Comparison of ENCODE assay signal across 15 mouse cellular contexts in the genomic region with DNA sequence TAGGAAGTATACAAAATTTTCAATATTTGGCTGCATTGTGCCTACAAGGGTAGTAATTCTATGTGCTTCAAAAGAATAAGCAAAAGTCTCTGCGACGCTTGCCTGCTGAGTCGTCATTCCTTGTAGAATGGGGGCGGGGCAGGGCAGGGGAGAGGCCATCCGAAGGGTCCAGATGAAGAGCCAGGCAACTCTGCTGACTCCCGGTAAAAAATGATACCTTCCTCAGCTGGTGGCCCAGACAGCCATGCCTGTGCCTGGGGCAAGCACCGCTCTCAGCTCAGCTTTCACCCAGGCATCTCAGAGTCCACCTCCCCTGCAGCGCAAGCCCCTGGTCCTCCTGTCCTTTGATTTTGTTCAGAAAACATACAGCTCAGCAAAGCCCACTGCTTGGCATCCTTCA.
DNase-seq lines count a peak whose midpoint lies in the region; ATAC-seq and TF ChIP-seq lines count a peak whose summit lies in the region.
"Had no signal": no experiment of that assay in that cellular context is flagged by ENCODE, and none has a peak within 500 bp of the region (broad histone marks: within the 10 kb centered on the region; RNA-seq: fewer than 3 reads in every experiment).

No protein-coding gene starts in this region.

- no peaks in the 10 kb centered on the region for H3K36me3 ChIP-seq in midbrain, postnatal 0 days (ENCODE audit: insufficient read depth, low read length)
- no peaks in the 10 kb centered on the region for H3K36me3 ChIP-seq in midbrain, embryonic 10.5 days
- H3K36me3 ChIP-seq in hindbrain, postnatal 0 days (ENCODE audit: insufficient read depth, low read length): no peaks in the 10 kb centered on the region
- H3K36me3 ChIP-seq: heart, embryonic 13.5 days; intestine, embryonic 15.5 days; limb, embryonic 15.5 days had no signal

- TF ChIP-seq CTCF in midbrain, postnatal 0 days (IDR thresholded peaks at IDR 0.05): no peak
- TF ChIP-seq CTCF in hindbrain, postnatal 0 days (IDR thresholded peaks at IDR 0.05; ENCODE audit: low read depth): no peak

- H3K27ac ChIP-seq in midbrain, postnatal 0 days (ENCODE audit: low read depth, low read length): no peak overlapping the region
- no peak overlapping the region for H3K27ac ChIP-seq in midbrain, embryonic 10.5 days (replicated peaks)
- no peak overlapping the region for H3K27ac ChIP-seq in hindbrain, postnatal 0 days
- H3K27ac ChIP-seq: heart, embryonic 13.5 days; intestine, embryonic 15.5 days; limb, embryonic 15.5 days; stomach, postnatal 0 days had no signal

- no peaks in the 10 kb centered on the region for H3K9me3 ChIP-seq in midbrain, postnatal 0 days (ENCODE audit: low read length)
- H3K9me3 ChIP-seq in midbrain, embryonic 10.5 days (replicated peaks): no peaks in the 10 kb centered on the region
- no peaks in the 10 kb centered on the region for H3K9me3 ChIP-seq in hindbrain, postnatal 0 days (ENCODE audit: low read length)
- H3K9me3 ChIP-seq: heart, embryonic 13.5 days; intestine, embryonic 15.5 days; limb, embryonic 15.5 days had no signal

- DNase-seq in cerebellum, postnatal 14 days: peak; percentile 4 to 8
- no peak for DNase-seq in cerebellum, postnatal 4 days (ENCODE audit: low spot score in 2 of 2)
- no peak for DNase-seq in midbrain, postnatal 0 days (ENCODE audit: low spot score)
- no peak for DNase-seq in midbrain, embryonic 10.5 days (ENCODE audit: low spot score)
- DNase-seq in hindbrain, postnatal 0 days (ENCODE audit: low spot score): no peak
- DNase-seq in thymus, postnatal 14 days: no peak
- no peak for DNase-seq in heart, postnatal 10 days
- no peak for DNase-seq in urinary bladder, postnatal 4 days (ENCODE audit: low spot score in 2 of 2)
- DNase-seq: adrenal gland, postnatal 25 days; cerebellum, adult 11-12 months; lung, postnatal 10 days had no signal

- no peaks in the 10 kb centered on the region for H3K4me1 ChIP-seq in midbrain, postnatal 0 days (ENCODE audit: insufficient read depth, low read length)
- peaks cover 8% of the 10 kb centered on the region; the same call in 1 of the 2 replicates for H3K4me1 ChIP-seq in midbrain, embryonic 10.5 days
- H3K4me1 ChIP-seq in hindbrain, postnatal 0 days (ENCODE audit: insufficient read depth, low read length): peaks cover 8% of the 10 kb centered on the region; the same call in 1 of the 2 replicates
- H3K4me1 ChIP-seq: intestine, embryonic 15.5 days had no signal

- intact Hi-C loops in heart, postnatal 10 days (cut with DNase I): loop anchor here (10.0 kb wide), 1 partner anchor 563 kb away; no protein-coding TSS in a partner anchor

- H3K4me3 ChIP-seq in midbrain, postnatal 0 days (ENCODE audit: low read depth, low read length): no peak overlapping the region
- no peak overlapping the region for H3K4me3 ChIP-seq in midbrain, embryonic 10.5 days
- H3K4me3 ChIP-seq in hindbrain, postnatal 0 days (ENCODE audit: low read length): no peak overlapping the region
- H3K4me3 ChIP-seq: heart, embryonic 13.5 days; intestine, embryonic 15.5 days; limb, embryonic 15.5 days had no signal

- H3K4me2 ChIP-seq in midbrain, postnatal 0 days (ENCODE audit: low read depth, low read length, poor library complexity, severe bottlenecking): no peak overlapping the region
- H3K4me2 ChIP-seq in hindbrain, postnatal 0 days (ENCODE audit: low read depth, low read length): peak overlapping the region; percentile 23; the same call in 1 of the 2 replicates
- H3K4me2 ChIP-seq: heart, embryonic 13.5 days; intestine, embryonic 15.5 days; limb, embryonic 15.5 days had no signal

- 0 out of 2 replicates have a peak, but pooled peaks have one; percentile 21 for ATAC-seq in midbrain, postnatal 0 days (ENCODE audit: low FRiP score)
- ATAC-seq in hindbrain, postnatal 0 days: peak; percentile 18; the same call in 1 of the 2 replicates
- ATAC-seq: intestine, embryonic 15.5 days had no signal

- H3K27me3 ChIP-seq in midbrain, postnatal 0 days (ENCODE audit: insufficient read depth, low read length): no peaks in the 10 kb centered on the region
- no peaks in the 10 kb centered on the region for H3K27me3 ChIP-seq in midbrain, embryonic 10.5 days (ENCODE audit: low read depth, poor library complexity, severe bottlenecking)
- H3K27me3 ChIP-seq in hindbrain, postnatal 0 days (ENCODE audit: insufficient read depth, low read length): no peaks in the 10 kb centered on the region
- H3K27me3 ChIP-seq: heart, embryonic 13.5 days; intestine, embryonic 15.5 days; limb, embryonic 15.5 days had no signal

- 50% methylated on average over 8 of the region's 8 CpGs for WGBS in midbrain, postnatal 0 days
- WGBS in midbrain, embryonic 10.5 days: 55% methylated on average over 8 of the region's 8 CpGs
- 23% methylated on average over 8 of the region's 8 CpGs for WGBS in hindbrain, postnatal 0 days

- H3K9ac ChIP-seq in midbrain, postnatal 0 days (replicated peaks; ENCODE audit: low read length, poor library complexity, severe bottlenecking): no peak overlapping the region
- no peak overlapping the region for H3K9ac ChIP-seq in hindbrain, postnatal 0 days (replicated peaks; ENCODE audit: low read length)
- H3K9ac ChIP-seq: heart, embryonic 13.5 days; intestine, embryonic 15.5 days; limb, embryonic 15.5 days had no signal

Comparison
In these comparisons a context has a peak if more than half of its experiments do, and no peak if none do; other contexts are left out.
1. DNase-seq: peak in cerebellum, postnatal 14 days (2 of 2); none in cerebellum, postnatal 4 days (0 of 2), midbrain, postnatal 0 days (single experiment), midbrain, embryonic 10.5 days (single experiment), hindbrain, postnatal 0 days (single experiment), thymus, postnatal 14 days (single experiment), heart, postnatal 10 days (0 of 2) and urinary bladder, postnatal 4 days (0 of 2).